Mouse (Mus musculus) lung, postnatal 36 days (tissue): ENCODE data around the gene Myl10.
"Not testable (repeated sequence)": the region's sequence is repeated elsewhere in the genome, so short reads cannot be mapped to it uniquely, and the experiment has no call there.

ENCODE experiments used
- DNase-seq: peaks from one replicate; pipeline ENCODE4 v3.0.0; 2022; ENCODE audit warnings: mixed read lengths

Myl10 gene

GRCm38 (mm10) chr5:136706803-136707202 lies 13.9 kb downstream of the Myl10 start:
- peak; percentile 76 for DNase-seq

- no peak for DNase-seq
These were observed 15.2 kb downstream of the Myl10 start for GRCm38 (mm10) chr5:136708116-136708515.

- DNase-seq = peak; percentile 86
These were observed 17.8 kb downstream of the Myl10 start for GRCm38 (mm10) chr5:136710742-136711141.

- no peak for DNase-seq
These were observed 21.4 kb downstream of the Myl10 start for GRCm38 (mm10) chr5:136714232-136714875.

- peak; percentile 46 for DNase-seq
These were observed 21.9 kb downstream of the Myl10 start for GRCm38 (mm10) chr5:136714879-136715278.

GRCm38 (mm10) chr5:136716696-136717572 lies 24.0 kb downstream of the Myl10 start:
- no peak for DNase-seq

- no peak for DNase-seq
These were observed 24.6 kb downstream of the Myl10 start for GRCm38 (mm10) chr5:136717573-136717854.

GRCm38 (mm10) chr5:136718656-136719055 lies 25.7 kb downstream of the Myl10 start:
- no peak for DNase-seq

GRCm38 (mm10) chr5:136721596-136721995 lies 28.6 kb downstream of the Myl10 start:
- no peak for DNase-seq

- not testable (repeated sequence) for DNase-seq
These were observed 33.3 kb downstream of the Myl10 start for GRCm38 (mm10) chr5:136726271-136726670.

- DNase-seq = no peak
These were observed 46.0 kb downstream of the Myl10 start for GRCm38 (mm10) chr5:136738918-136739317.

- DNase-seq = no peak
These were observed 53.6 kb downstream of the Myl10 start for GRCm38 (mm10) chr5:136746596-136746995.
